Mouse (Mus musculus) forebrain, embryonic 16.5 days (tissue): Measurements from ENCODE around the gene Slc22a21. TPM values are rescaled to one million over a fixed set of nuclear protein-coding genes. Genes with fewer than 3 reads are reported as not detected.

ENCODE experiments used
- ATAC-seq: fragments of 200-750 bp; cut with Nextera tagmentation; 2 replicates; pipeline ENCODE4 v1.8.0; 2017; ENCODE audit warnings: mild to moderate bottlenecking, moderate library complexity
- H3K27ac ChIP-seq: fragments of 300-500 bp; sonication (generic); 2 replicates; pipeline ENCODE4 v1.5.1; 2014; ENCODE audit warnings: low read length, control low read depth
- H3K27me3 ChIP-seq: fragments of 300-500 bp; sonication (generic); replicated peaks from 2 replicates; pipeline ENCODE4 v1.6.1; 2014; ENCODE audit warnings: low read length; ENCODE audit not compliant: control insufficient read depth, insufficient read depth
- H3K36me3 ChIP-seq: fragments of 300-500 bp; sonication (generic); 2 replicates; pipeline ENCODE4 v1.6.1; 2014; ENCODE audit not compliant: control insufficient read depth, insufficient read depth
- H3K4me1 ChIP-seq: fragments of 300-500 bp; sonication (generic); replicated peaks from 2 replicates; pipeline ENCODE4 v1.6.1; 2014; ENCODE audit warnings: low read length; ENCODE audit not compliant: control insufficient read depth, insufficient read depth
- H3K4me2 ChIP-seq: fragments of 300-500 bp; sonication (generic); 2 replicates; pipeline ENCODE4 v1.6.1; 2014; ENCODE audit warnings: mild to moderate bottlenecking, low read length, control low read depth
- H3K4me3 ChIP-seq: fragments of 300-500 bp; sonication (generic); replicated peaks from 2 replicates; pipeline ENCODE4 v1.5.1; 2014; ENCODE audit warnings: mild to moderate bottlenecking, low read length, control low read depth
- H3K9ac ChIP-seq: fragments of 300-500 bp; sonication (generic); replicated peaks from 2 replicates; pipeline ENCODE4 v1.6.1; 2014; ENCODE audit warnings: low read depth, low read length, control low read depth
- H3K9me3 ChIP-seq: fragments of 300-500 bp; sonication (generic); 2 replicates; pipeline ENCODE4 v1.6.1; 2016; ENCODE audit warnings: low read length; ENCODE audit not compliant: control insufficient read depth
- whole genome bisulfite sequencing: fragments of 180-500 bp; shearing (Covaris S2); extraction: QIAGEN DNeasy Blood & Tissue Kit; methylation state at CpG from one replicate; pipeline ENCODE4 v1.1.7; 2014; 5-methylcytosine and 5-hydroxymethylcytosine counted together
- polyA plus RNA-seq: library from polyadenylated mRNA; unstranded; fragments of >200 nt; fragmentation: Nextera tagmentation; extraction: Ambion mirVana; gene quantifications from 2 replicates; pipeline ENCODE4 v1.2.1, GENCODE M21; 2015

Gene Slc22a21
- 1.3 and 2.1 TPM in 2 replicates for polyA plus RNA-seq

DNA sequence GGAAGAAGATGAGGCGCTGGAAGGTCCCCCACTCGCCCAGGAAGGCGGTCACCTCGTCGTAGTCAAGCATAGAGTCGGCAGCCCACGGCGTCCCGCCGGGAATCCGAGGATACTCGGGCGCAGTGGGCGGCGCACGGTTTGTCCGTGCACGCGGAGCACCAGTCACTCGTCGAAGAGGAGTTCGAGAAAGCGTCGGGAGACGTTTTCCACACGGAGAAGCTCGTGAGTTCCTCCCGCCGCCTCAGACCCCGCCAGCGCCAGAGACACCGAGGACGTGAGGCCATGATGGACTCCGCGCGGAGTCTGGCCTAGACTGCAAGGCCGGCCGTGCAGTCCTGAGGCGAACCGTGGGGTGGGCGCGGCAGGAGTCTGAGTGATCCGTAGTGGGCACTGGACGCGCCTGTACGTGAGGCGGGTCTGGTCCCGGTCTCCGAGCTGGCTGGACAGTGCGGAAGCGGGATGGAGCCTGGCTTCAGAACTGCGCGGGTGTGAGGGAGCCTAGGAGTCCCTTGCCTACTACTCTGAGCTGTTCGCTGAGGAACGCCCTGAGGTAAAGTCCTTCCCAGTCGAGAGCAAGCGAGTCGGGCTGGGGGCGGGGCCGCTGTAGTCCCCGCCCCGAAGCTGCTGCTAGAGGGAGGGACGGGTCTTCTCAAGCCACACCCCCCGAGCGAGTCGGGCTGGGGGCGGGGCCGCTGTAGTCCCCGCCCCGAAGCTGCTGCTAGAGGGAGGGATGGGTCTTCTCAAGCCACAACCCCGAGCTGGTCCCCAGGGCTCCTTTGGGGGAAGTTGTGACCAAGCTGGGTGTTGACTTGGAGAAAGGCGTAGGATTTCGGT is at the start of gene Slc22a21:
TSS of gene Slc22a21 (minus strand) at position 545 of the 834 bp plus-strand sequence.
- ATAC-seq, result peak; percentile 94
- Histone ChIP-seq H3K36me3 (no peaks in the 10 kb centered on the region), H3K27ac (no peak within 1 kb of the TSS), H3K4me3 (peak within 1 kb of the TSS; percentile 62), H3K9me3 (no peaks in the 10 kb centered on the region), H3K27me3 (no peaks in the 10 kb centered on the region; the same call in 1 of the 2 replicates), H3K4me2 (peak within 1 kb of the TSS; percentile 97), H3K4me1 (peaks cover 9% of the 10 kb centered on the region), H3K9ac (peak within 1 kb of the TSS; percentile 57)
- WGBS, result 2% methylated on average over 73 of the region's 73 CpGs

DNA sequence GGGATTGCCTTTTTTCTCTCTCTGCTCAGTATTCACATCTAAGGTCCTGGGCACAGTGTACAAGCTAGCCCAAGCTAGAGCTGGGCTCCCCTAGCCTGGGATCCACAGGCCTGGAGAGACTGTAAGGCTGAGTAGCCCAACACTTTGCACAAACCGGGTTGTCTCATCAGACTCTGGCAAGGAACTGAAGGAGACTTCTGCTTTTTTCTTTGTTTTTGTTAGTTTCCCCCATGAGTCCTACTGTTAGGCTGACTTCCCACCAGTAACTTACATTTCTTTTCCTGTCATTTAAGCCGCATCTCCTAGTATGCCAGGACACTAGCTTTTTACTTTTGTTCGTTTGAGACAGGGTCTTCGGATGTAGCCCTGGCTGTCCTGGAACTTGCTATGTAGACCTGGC is 48.9 kb upstream of the Slc22a21 start:
- WGBS, result 82% methylated on average over 4 of the region's 4 CpGs
- H3K27me3 ChIP-seq, result peaks cover 9% of the 10 kb centered on the region
- H3K4me2 ChIP-seq, result peak overlapping the region; percentile 100
- H3K36me3 ChIP-seq, result no peaks in the 10 kb centered on the region
- ATAC-seq, result no peak
- no peak overlapping the region for H3K27ac ChIP-seq
- H3K9me3 ChIP-seq, result no peaks in the 10 kb centered on the region
- no peak overlapping the region for H3K9ac ChIP-seq
- H3K4me1 ChIP-seq, result peaks cover 13% of the 10 kb centered on the region
- no peak overlapping the region for H3K4me3 ChIP-seq

DNA sequence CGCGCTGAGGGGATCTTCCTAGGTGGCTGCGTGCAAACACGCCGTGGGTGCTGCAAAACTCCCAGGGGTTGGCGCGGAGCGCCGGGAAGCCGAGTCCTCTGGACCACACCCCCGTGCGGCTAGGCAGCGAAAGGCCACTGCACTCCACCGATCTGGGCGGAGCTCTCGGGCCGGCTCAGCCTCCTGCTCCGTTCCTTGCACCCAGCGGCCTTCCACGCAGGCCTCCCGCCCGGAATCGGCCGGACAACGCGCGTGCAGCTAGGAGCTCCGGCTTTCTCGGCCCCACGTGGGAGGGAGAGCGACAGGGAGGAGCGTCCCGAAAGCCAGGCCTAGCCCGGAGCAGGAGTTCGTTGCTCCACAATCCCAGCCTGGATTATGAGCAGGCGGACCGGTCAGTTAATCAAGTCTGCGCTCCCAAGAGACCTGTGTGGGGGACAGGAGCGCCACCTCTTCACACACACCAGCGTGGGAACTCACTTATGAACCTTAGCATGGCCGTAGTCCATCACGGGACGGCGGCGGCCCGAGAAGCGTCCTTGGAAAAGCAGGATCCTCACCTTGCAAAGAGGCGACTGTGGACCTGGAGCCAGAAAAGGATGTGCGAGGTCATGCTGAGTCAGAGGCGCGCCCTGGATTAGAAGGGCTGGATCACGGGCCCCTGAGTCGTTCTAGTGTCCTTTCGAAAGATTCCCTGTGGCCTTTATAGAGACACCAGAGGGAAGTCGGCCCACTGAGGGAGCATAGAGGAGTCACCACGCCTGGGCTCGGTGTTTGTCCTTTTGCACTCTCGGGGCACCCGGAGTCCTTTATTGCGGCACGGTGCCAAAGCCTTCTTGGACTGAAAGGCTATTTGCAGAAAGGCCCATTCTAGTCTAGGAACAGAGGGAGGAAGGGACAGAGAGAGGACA is 48.2 kb upstream of the Slc22a21 start, which contains the start of gene Slc22a4:
TSS of gene Slc22a4 (minus strand) at position 47 of the 908 bp plus-strand sequence.
- peaks cover 13% of the 10 kb centered on the region for H3K4me1 ChIP-seq
- H3K4me3 ChIP-seq, result peak within 1 kb of the TSS; percentile 67
- H3K27ac ChIP-seq, result no peak within 1 kb of the TSS
- H3K9me3 ChIP-seq, result no peaks in the 10 kb centered on the region
- ATAC-seq, result peak; percentile 89
- WGBS, result 3% methylated on average over 61 of the region's 61 CpGs
- peaks cover 9% of the 10 kb centered on the region for H3K27me3 ChIP-seq
- H3K36me3 ChIP-seq, result no peaks in the 10 kb centered on the region
- H3K4me2 ChIP-seq, result peak within 1 kb of the TSS; percentile 100
- H3K9ac ChIP-seq, result peak within 1 kb of the TSS; percentile 86

DNA sequence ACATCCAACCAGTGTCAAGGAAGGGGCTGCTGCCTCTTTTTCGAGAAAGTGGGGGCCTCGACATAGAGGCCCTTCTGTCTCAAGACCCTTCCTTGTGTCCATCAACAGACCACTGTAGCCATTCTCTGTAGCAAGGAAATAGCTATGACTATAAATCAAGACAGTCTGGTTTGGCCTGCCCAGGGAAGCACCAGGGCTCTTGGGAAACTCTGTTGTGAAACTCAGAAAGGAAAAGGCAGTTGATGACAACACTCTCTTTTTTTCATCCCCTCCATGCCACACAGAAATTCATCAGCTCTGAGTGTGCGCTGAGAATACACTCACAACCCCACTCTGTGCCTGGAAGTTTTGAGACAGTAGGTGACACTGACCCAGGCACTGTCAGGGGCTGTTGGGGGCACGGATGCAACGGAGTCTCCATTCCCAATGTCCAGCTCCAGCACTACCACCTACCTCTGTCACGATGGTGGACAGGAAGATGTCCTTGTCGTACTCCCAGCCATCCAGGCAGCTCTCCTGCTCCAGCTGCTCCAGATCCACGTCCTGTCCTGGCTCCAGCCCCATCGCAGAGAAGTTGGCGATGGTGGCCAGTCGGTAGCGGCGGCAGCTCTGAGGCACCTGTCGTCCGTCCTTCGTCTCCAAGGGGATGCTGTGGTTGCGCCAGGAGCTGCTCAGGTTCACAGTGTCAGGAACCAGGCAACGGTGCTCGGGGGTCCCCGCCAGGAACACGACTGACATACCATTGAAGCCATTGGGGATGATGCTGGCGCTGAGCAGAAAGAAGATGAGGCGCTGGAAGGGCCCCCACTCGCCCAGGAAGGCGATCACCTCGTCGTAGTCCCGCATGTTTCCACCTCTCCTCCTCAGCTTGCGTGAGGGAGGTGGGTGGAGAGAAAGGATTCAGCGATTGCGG is 47.3 kb upstream of the Slc22a21 start:
- Histone ChIP-seq H3K27me3 (peaks cover 9% of the 10 kb centered on the region), H3K9ac (peak overlapping the region; percentile 86), H3K4me2 (peak overlapping the region; percentile 100), H3K36me3 (no peaks in the 10 kb centered on the region), H3K27ac (no peak overlapping the region), H3K4me1 (peaks cover 13% of the 10 kb centered on the region), H3K4me3 (peak overlapping the region; percentile 67), H3K9me3 (no peaks in the 10 kb centered on the region)
- WGBS, result 14% methylated on average over 30 of the region's 31 CpGs
- ATAC-seq, result no peak; the same call in 1 of the 2 replicates

DNA sequence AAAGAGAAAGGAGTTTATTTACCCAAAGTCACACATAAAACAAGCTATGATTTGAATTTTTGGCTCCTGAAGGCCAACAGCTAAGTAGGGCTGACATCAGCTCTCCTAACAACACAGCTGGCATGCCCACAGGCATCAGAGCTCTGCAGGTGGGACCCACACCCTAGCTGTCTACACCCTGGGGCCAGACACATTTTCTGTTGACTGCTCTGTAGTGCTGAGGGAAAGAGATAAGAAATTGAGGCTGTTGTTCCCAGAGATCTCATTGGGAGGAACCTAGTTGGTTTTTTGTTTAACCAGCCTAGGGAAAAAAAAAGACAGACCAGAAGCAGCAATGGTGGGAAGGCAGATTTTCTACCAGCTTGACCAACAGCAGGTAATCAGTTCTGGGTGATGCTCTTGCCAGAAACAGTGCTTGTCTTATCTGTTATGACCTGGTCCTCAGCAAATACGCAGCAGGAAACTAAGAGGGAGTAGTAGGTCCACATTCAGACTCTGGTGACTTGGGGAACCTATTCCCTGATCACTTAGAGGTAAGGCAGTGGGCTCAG is 46.4 kb upstream of the Slc22a21 start:
- Histone ChIP-seq H3K9ac (no peak overlapping the region), H3K27me3 (peaks cover 9% of the 10 kb centered on the region), H3K9me3 (no peaks in the 10 kb centered on the region), H3K4me3 (no peak overlapping the region), H3K27ac (no peak overlapping the region), H3K4me2 (no peak overlapping the region), H3K4me1 (peaks cover 13% of the 10 kb centered on the region), H3K36me3 (no peaks in the 10 kb centered on the region)
- WGBS, result 88% methylated on average over 1 of the region's 1 CpGs
- ATAC-seq, result no peak

DNA sequence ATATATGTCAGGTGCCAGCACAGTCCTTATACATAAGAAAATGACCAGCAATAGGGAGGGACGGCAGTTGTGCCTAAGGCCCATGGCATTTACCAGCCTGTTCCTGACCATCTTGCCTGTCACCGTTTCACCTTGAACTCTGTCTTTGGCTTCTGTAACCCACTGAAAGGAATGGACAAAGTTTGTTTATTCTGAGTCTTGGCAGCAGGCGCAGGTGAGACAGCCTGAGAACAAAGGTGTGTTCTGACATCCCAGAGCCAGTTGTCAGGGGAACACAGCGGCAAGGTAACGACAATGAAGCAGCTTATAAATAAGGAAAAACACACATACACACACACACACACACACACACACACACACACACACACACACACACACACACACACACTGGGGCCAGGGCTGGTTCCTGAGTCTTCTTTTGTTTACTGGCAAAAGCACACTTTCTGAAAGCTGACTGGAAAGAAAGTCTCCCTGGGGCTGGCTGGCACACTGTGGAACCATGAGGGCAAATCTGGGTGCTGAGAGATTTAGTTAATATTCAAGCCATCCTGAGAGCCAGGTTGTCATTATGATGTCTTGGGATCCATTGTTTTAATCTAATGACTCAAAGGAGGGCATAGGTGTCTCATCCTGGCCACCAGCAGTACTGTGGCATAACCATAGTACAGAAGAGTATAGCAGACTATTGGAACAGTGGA is 41.4 kb upstream of the Slc22a21 start:
- H3K36me3 ChIP-seq, result no peaks in the 10 kb centered on the region
- 86% methylated on average over 5 of the region's 5 CpGs for WGBS
- H3K4me2 ChIP-seq, result no peak overlapping the region
- H3K9ac ChIP-seq, result no peak overlapping the region
- no peaks in the 10 kb centered on the region for H3K4me1 ChIP-seq
- no peaks in the 10 kb centered on the region for H3K9me3 ChIP-seq
- H3K27ac ChIP-seq, result no peak overlapping the region
- ATAC-seq, result no peak
- no peaks in the 10 kb centered on the region for H3K27me3 ChIP-seq
- H3K4me3 ChIP-seq, result no peak overlapping the region

DNA sequence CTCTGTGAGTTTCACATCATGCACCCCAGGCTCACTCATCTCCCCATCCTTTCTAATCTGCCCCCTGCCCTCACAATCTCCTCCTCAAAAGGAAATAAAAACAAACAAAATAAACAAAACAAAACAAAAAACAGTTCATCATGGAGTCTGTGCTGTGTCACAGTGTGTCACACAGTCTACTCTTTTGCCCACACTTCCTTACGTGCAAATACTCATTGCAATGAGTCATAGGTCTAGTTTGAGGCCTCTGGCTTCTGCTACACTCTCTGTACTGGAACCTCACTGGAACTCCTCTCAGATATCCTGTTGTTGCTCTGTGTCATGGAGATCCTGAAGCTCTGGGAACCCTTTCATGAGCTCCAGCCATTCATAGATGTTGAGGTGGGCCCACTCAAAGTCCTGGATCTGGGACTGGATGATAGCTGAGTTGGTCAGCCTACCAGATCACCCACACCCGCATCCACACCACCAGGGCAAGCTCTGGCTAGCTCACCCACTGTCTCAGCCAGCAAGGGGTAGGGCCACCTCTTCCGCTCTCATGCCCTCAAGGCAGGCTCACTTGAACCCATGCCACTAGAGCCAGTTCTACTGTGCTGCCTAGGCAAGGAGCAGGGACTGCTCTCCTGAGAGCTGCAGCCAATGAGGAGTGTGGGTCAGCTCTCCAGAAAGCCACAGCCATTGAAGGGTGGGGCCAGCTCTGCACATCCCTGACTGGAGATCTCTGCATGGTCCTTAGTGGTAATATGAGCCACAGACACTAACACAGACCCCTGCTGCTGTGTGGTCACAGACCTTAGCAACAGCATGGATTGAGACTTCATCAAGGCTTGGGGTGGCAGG is 39.0 kb upstream of the Slc22a21 start:
- Histone ChIP-seq H3K9me3 (no peaks in the 10 kb centered on the region), H3K27ac (no peak overlapping the region), H3K4me2 (no peak overlapping the region), H3K36me3 (no peaks in the 10 kb centered on the region), H3K4me3 (no peak overlapping the region), H3K27me3 (no peaks in the 10 kb centered on the region), H3K4me1 (no peaks in the 10 kb centered on the region), H3K9ac (no peak overlapping the region)
- WGBS, result 83% methylated on average over 3 of the region's 3 CpGs
- no peak for ATAC-seq
